Mouse (Mus musculus) hindbrain, embryonic 12.5 days (tissue): ENCODE data around the gene Sh2d2a. TPM values are rescaled to one million over a fixed set of nuclear protein-coding genes. Genes with fewer than 3 reads are reported as not detected.

ENCODE experiments used
- ATAC-seq: fragments of 200-750 bp; cut with Nextera tagmentation; 2 replicates; pipeline ENCODE4 v1.8.0; 2017; ENCODE audit warnings: moderate TSS enrichment; ENCODE audit not compliant: low FRiP score
- H3K27ac ChIP-seq: fragments of 300-500 bp; sonication (generic); 2 replicates; pipeline ENCODE4 v1.5.1; 2016; ENCODE audit warnings: mild to moderate bottlenecking
- H3K27me3 ChIP-seq: fragments of 300-500 bp; sonication (generic); 2 replicates; pipeline ENCODE4 v1.6.1; 2016; ENCODE audit warnings: mild to moderate bottlenecking
- H3K36me3 ChIP-seq: fragments of 300-500 bp; sonication (generic); 2 replicates; pipeline ENCODE4 v1.6.1; 2016; ENCODE audit warnings: mild to moderate bottlenecking
- H3K4me1 ChIP-seq: fragments of 300-500 bp; sonication (generic); 2 replicates; pipeline ENCODE4 v1.6.1; 2016
- H3K4me2 ChIP-seq: fragments of 300-500 bp; sonication (generic); replicated peaks from 2 replicates; pipeline ENCODE4 v1.6.1; 2016; ENCODE audit warnings: mild to moderate bottlenecking
- H3K4me3 ChIP-seq: fragments of 300-500 bp; sonication (generic); 2 replicates; pipeline ENCODE4 v1.5.1; 2016; ENCODE audit warnings: mild to moderate bottlenecking
- H3K9ac ChIP-seq: fragments of 300-500 bp; sonication (generic); 2 replicates; pipeline ENCODE4 v1.6.1; 2016; ENCODE audit warnings: mild to moderate bottlenecking, moderate library complexity
- H3K9me3 ChIP-seq: fragments of 300-500 bp; sonication (generic); replicated peaks from 2 replicates; pipeline ENCODE4 v1.6.1; 2016; ENCODE audit warnings: mild to moderate bottlenecking
- WGBS: fragments of 180-500 bp; shearing (Covaris S2); methylation state at CpG from one replicate; pipeline ENCODE4 v1.1.7; 2016; 5-methylcytosine and 5-hydroxymethylcytosine counted together
- polyA plus RNA-seq: library from polyadenylated mRNA; unstranded; fragments of >200 nt; fragmentation: Nextera tagmentation; extraction: Ambion mirVana; gene quantifications from 2 replicates; pipeline ENCODE4 v1.2.1, GENCODE M21; 2016

The Sh2d2a gene
- polyA plus RNA-seq, 1 experiment from 2014 or later, result not detected

DNA sequence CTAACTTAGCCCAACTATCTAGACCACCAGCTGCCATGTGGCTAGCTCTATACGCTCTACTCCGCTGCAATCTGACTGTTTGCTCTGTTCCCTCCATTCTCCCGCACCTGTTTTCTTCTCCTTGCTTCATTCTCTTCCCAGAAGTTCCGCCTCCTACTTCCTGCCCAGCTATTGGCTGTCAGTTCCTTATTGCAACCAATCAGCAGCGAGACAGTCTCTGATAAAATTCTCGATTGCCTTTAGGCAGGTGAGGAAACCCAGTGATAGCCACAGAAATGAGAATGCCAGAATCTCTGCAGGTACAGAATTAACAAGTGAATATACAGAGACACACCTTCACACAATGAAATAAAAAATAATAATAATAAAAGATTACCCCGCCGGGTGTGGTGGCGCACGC lies 17.5 kb upstream of the Sh2d2a start:
- Histone ChIP-seq H3K4me3 (no peak overlapping the region), H3K9me3 (no peaks in the 10 kb centered on the region), H3K9ac (no peak overlapping the region), H3K27ac (no peak overlapping the region), H3K27me3 (no peaks in the 10 kb centered on the region), H3K4me1 (no peaks in the 10 kb centered on the region), H3K4me2 (no peak overlapping the region), H3K36me3 (no peaks in the 10 kb centered on the region)
- no peak for ATAC-seq
- 49% methylated on average over 10 of the region's 10 CpGs for WGBS

DNA sequence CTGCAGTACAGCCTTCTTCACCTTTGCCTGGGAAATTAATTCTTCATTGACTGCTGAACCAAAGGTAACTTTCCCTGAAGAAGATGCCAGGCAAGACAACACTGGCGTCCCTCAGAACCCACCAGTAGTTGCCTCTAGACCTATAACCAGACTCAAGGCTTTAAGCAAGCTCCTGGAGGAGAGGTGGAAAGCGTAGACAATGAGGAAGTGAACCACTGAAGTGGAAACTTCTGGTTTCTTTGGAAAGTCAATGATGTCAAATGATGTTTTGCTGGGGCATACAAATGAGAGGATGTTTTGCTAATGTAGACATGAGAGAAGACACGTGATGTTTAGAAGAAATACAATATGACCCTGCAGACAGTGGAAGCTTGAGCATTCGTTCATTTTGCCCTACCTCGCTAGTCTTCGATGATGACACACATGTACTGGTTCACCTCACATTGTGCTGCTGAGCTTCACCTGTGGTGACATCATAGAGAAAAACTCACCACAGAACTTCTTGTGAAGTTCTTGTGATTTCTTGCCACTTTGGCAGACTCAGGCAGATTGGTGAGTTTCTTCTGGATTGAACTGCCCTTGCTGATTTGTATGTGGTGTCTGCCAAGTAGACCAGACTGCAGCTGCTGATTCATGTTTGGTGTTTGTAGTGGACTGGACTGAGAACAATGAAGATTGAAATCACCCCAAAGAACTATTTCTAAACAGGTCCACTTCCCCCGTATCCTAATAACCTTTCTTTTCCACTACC lies 14.3 kb upstream of the Sh2d2a start:
- ATAC-seq, result no peak
- no peaks in the 10 kb centered on the region for H3K27me3 ChIP-seq
- H3K36me3 ChIP-seq, result no peaks in the 10 kb centered on the region
- H3K9ac ChIP-seq, result no peak overlapping the region
- H3K4me1 ChIP-seq, result no peaks in the 10 kb centered on the region
- no peak overlapping the region for H3K4me3 ChIP-seq
- WGBS, result 87% methylated on average over 7 of the region's 7 CpGs
- no peaks in the 10 kb centered on the region for H3K9me3 ChIP-seq
- H3K27ac ChIP-seq, result no peak overlapping the region
- H3K4me2 ChIP-seq, result no peak overlapping the region

- Histone ChIP-seq H3K4me2 (no peak overlapping the region), H3K9ac (no peak overlapping the region), H3K27me3 (no peaks in the 10 kb centered on the region), H3K4me1 (no peaks in the 10 kb centered on the region), H3K36me3 (no peaks in the 10 kb centered on the region), H3K4me3 (no peak overlapping the region), H3K27ac (no peak overlapping the region), H3K9me3 (no peaks in the 10 kb centered on the region)
- 67% methylated on average over 5 of the region's 5 CpGs for WGBS
- ATAC-seq, result no peak
Measured at GRCm38 (mm10) chr3:87833482-87833881, 13.1 kb upstream of the Sh2d2a start.

DNA sequence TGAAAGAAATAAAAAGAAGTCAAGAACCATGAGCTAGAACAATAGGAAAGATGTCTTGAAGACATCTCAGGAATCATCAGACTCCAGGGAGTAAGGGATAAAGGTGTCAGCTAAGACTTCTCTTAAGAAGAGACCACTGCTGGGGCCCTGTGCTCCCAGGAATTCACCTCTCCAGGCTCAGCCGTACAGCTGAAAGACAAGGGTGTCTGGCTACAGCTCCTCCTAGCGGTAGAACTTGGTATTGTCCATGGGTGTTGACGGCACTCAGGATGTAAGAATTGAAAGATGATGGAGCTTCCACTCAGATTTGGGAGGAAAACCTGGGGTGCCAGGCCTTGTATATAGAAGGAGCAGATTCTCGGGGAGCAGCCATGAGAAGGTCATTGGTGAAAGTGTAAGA lies 7.9 kb upstream of the Sh2d2a start:
- 1% methylated on average over 4 of the region's 4 CpGs for WGBS
- no peak for ATAC-seq
- Histone ChIP-seq H3K27ac (no peak overlapping the region), H3K4me2 (no peak overlapping the region), H3K9ac (no peak overlapping the region), H3K9me3 (no peaks in the 10 kb centered on the region), H3K4me1 (no peaks in the 10 kb centered on the region), H3K36me3 (no peaks in the 10 kb centered on the region), H3K4me3 (no peak overlapping the region), H3K27me3 (peaks cover 3% of the 10 kb centered on the region; the same call in 1 of the 2 replicates)

DNA sequence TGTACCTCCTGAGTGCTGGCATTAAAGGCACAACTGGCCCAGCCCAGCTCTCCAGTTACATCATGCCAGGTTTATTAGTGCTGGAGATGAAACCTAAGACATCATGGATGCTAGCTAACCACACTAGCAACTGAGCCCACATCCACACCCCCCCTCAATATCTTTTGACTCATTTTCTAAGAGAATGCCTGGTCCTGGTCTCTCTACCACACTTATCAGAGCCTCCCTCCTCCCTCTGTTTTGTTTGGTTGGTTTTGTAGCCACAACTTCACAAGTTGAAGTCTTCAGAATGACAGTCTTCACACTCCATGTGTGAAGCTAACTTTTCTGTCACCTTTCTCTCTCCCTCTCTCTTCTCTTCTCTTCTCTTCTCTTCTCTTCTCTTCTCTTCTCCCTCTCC lies 5.7 kb upstream of the Sh2d2a start:
- no peaks in the 10 kb centered on the region for H3K4me1 ChIP-seq
- no peaks in the 10 kb centered on the region for H3K9me3 ChIP-seq
- H3K4me2 ChIP-seq, result no peak overlapping the region
- H3K36me3 ChIP-seq, result no peaks in the 10 kb centered on the region
- H3K4me3 ChIP-seq, result no peak overlapping the region
- H3K27ac ChIP-seq, result no peak overlapping the region
- H3K9ac ChIP-seq, result no peak overlapping the region
- ATAC-seq, result no peak
- peaks cover 3% of the 10 kb centered on the region; the same call in 1 of the 2 replicates for H3K27me3 ChIP-seq

- Histone ChIP-seq H3K4me2 (no peak overlapping the region), H3K9me3 (no peaks in the 10 kb centered on the region), H3K9ac (no peak overlapping the region), H3K36me3 (no peaks in the 10 kb centered on the region), H3K4me1 (no peaks in the 10 kb centered on the region), H3K27ac (no peak overlapping the region), H3K4me3 (no peak overlapping the region), H3K27me3 (peaks cover 2% of the 10 kb centered on the region)
- ATAC-seq, result no peak
- WGBS, result 79% methylated on average over 4 of the region's 4 CpGs
Measured at GRCm38 (mm10) chr3:87844981-87845380, 1.6 kb upstream of the Sh2d2a start.

DNA sequence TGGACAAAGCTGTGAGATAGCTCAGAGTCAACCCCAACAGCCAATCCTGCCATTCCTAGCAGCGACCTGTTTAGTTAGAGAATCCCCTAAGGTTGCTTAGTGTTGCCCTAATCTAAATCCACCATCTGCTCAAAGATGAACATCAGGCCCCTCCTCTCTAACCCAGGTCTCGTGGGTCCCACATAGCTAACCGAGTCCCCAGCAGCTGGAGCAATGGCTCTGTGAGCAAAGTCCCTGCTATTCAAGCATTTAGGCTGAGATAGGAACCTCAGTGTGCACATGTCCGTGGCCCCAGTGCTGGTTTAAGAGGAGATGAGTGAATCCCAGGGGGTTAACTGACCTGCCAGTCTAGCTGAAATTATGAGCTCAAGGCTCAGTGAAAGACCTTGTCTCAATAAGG lies 369 bp upstream of the Sh2d2a start:
- Histone ChIP-seq H3K9me3 (no peaks in the 10 kb centered on the region), H3K9ac (no peak overlapping the region), H3K4me2 (no peak overlapping the region), H3K27me3 (no peaks in the 10 kb centered on the region; the same call in 1 of the 2 replicates), H3K4me1 (no peaks in the 10 kb centered on the region), H3K27ac (no peak overlapping the region), H3K4me3 (no peak overlapping the region), H3K36me3 (no peaks in the 10 kb centered on the region)
- ATAC-seq, result no peak
- 74% methylated on average over 4 of the region's 4 CpGs for WGBS

- no peak for ATAC-seq
- Histone ChIP-seq H3K4me3 (no peak overlapping the region), H3K9me3 (no peaks in the 10 kb centered on the region), H3K4me1 (no peaks in the 10 kb centered on the region), H3K4me2 (no peak overlapping the region), H3K27me3 (no peaks in the 10 kb centered on the region; the same call in 1 of the 2 replicates), H3K27ac (no peak overlapping the region), H3K36me3 (no peaks in the 10 kb centered on the region), H3K9ac (no peak overlapping the region)
- 78% methylated on average over 5 of the region's 5 CpGs for WGBS
Measured at GRCm38 (mm10) chr3:87847680-87848079, 1.1 kb downstream of the Sh2d2a start.

- Histone ChIP-seq H3K9me3 (no peaks in the 10 kb centered on the region), H3K27me3 (no peaks in the 10 kb centered on the region; the same call in 1 of the 2 replicates), H3K4me1 (peaks cover 9% of the 10 kb centered on the region), H3K27ac (no peak overlapping the region), H3K9ac (no peak overlapping the region), H3K36me3 (no peaks in the 10 kb centered on the region), H3K4me2 (no peak overlapping the region), H3K4me3 (no peak overlapping the region)
- no peak for ATAC-seq
- 81% methylated on average over 14 of the region's 14 CpGs for WGBS
Measured at GRCm38 (mm10) chr3:87849117-87849516, 2.6 kb downstream of the Sh2d2a start.

DNA sequence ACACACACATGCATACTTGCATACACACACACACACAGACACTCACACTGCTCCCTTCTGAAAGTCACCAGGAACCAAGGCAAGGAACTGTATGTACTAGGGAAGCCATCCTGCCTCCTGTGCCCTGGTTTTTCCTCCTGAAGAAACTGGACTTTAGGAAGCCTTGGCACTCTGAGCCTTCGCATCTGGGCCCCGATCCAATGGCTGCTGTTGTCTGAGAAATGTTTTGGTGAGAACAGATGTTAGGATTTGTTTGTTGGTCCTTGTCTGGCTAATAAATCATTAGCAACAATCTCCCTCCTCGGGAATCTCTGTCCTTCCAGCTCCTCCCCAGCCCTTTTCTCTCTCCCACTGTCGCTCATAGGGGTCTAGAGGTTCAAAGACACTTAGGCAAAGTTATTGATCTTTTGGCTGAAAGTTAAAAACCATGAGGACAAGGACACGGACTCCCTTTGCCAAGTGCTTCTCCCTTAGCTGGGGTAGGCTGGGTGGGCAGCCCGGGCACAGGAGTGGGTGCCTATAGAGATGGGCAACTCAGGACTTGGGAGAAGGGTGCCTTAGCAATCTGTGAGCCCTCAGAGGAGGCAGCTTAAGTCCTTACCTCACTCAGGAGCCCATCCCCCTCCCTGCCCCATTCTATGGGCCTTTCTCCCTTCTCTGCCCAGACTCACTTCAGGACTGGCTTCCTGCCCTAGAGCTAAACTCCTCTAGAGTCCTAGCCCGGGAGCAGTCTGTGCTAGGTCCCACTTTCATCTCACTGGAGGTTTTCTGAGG lies 8.4 kb downstream of the Sh2d2a start:
- H3K4me3 ChIP-seq, result no peak overlapping the region

DNA sequence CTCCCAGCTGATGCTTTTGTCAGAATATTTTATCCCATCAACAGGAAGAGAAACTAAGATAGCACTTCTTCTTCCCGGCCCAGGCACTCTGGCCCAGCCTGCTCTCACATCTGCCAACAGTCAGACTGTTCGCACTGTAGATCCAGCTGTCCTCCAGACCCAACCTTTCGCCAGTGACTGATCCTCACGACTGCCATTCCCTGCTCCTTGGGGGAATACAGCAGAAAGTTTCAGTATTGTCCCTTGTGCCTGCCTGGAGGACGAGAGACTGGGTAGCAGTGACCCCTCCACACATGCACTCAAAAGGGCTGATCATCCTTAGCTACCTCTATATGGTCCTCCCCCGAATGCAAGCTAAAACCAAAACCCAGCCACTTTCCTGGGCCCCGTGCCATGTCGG lies 9.4 kb downstream of the Sh2d2a start:
- H3K27ac ChIP-seq, result no peak overlapping the region
- H3K36me3 ChIP-seq, result peaks cover 48% of the 10 kb centered on the region
- H3K9ac ChIP-seq, result no peak overlapping the region
- ATAC-seq, result no peak
- no peak overlapping the region for H3K4me3 ChIP-seq
- WGBS, result 85% methylated on average over 8 of the region's 8 CpGs
- no peaks in the 10 kb centered on the region for H3K9me3 ChIP-seq
- H3K27me3 ChIP-seq, result no peaks in the 10 kb centered on the region
- peaks cover 12% of the 10 kb centered on the region for H3K4me1 ChIP-seq
- H3K4me2 ChIP-seq, result no peak overlapping the region

More for the DNA sequence above, 8.4 kb downstream of the Sh2d2a start:
- no peak for ATAC-seq
- no peaks in the 10 kb centered on the region for H3K27me3 ChIP-seq
- H3K36me3 ChIP-seq, result peaks cover 38% of the 10 kb centered on the region
- H3K27ac ChIP-seq, result no peak overlapping the region
- no peaks in the 10 kb centered on the region for H3K9me3 ChIP-seq
- peaks cover 12% of the 10 kb centered on the region for H3K4me1 ChIP-seq
- H3K4me2 ChIP-seq, result no peak overlapping the region
- no peak overlapping the region for H3K9ac ChIP-seq
- 69% methylated on average over 7 of the region's 7 CpGs for WGBS

DNA sequence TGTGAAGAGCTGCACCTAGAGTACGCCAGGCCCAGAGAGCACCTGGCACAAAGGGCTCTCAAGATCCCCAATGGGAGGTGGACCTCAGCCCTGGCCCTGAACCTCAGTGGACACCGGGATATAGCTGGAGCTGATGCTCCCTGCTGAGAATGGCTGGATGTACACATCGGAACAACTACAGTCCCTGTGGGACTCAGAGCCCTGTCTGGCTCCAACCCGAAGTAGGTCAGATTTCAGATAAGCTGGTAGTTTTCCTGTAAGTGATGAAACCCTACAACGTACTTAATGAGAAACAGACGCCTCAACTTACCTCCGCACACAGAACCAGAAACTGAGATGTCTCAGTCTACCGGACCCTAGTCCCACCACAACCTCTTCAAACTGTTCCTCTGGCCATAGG lies 11.1 kb downstream of the Sh2d2a start:
- no peak overlapping the region for H3K4me2 ChIP-seq

More for the DNA sequence above, 11.1 kb downstream of the Sh2d2a start:
- H3K36me3 ChIP-seq, result peaks cover 62% of the 10 kb centered on the region
- no peaks in the 10 kb centered on the region for H3K9me3 ChIP-seq
- H3K27me3 ChIP-seq, result no peaks in the 10 kb centered on the region
- ATAC-seq, result no peak
- H3K4me1 ChIP-seq, result peaks cover 12% of the 10 kb centered on the region
- no peak overlapping the region for H3K27ac ChIP-seq
- WGBS, result 80% methylated on average over 8 of the region's 8 CpGs
- no peak overlapping the region for H3K9ac ChIP-seq
- no peak overlapping the region for H3K4me3 ChIP-seq
